Mouse (Mus musculus) mesoderm, embryonic 11.5 days (tissue): ENCODE data around the gene Ccdc54.

Experiments
- DNase-seq: peaks from one replicate; pipeline ENCODE4 v3.0.0-alpha.2; 2012; ENCODE audit warnings: low read depth, low spot score

Ccdc54 gene

GRCm38 (mm10) chr16:50542554-50543333, 48.2 kb downstream of the Ccdc54 start:
- no peak for DNase-seq
